Mouse (Mus musculus): Measurements from ENCODE around the gene Rab7. TPM values are rescaled to one million over a fixed set of nuclear protein-coding genes. Genes with fewer than 3 reads are reported as not detected.
A peak's percentile ranks its signal among the peaks of the same experiment; 100 is the strongest.

The Rab7 gene
- 100 to 1,000 TPM; 263 to 266 TPM for total RNA-seq (2021)
- long read RNA-seq, experiment 1, transcript Rab7-205 (6 exons, 2,159 nt) = major isoform, 269 of 322 reads
- long read RNA-seq, experiment 1, partial matches to known transcripts = 9 of 322 reads
- long read RNA-seq, experiment 1, other reads (novel, unspliced or antisense) = 43 of 322 reads
- long read RNA-seq, experiment 2, transcript Rab7-205 (6 exons, 2,159 nt) = major isoform, 308 of 396 reads
- long read RNA-seq, experiment 2, partial matches to known transcripts = 16 of 396 reads
- long read RNA-seq, experiment 2, other reads (novel, unspliced or antisense) = 72 of 396 reads

GRCm38 (mm10) chr6:88044577-88045405 lies at the start of gene Rab7:
Gene Rab7 (minus strand): TSS chr6:88045270.
- peak; percentile 97 for DNase-seq (ENCODE audit: low spot score)

GRCm38 (mm10) chr6:88088971-88089370 lies 43.9 kb upstream of the Rab7 start:
- no peak for DNase-seq (ENCODE audit: low spot score)

GRCm38 (mm10) chr6:88084278-88085151 lies 39.4 kb upstream of the Rab7 start, which contains the start of gene Rpn1:
Gene Rpn1 (plus strand): TSS chr6:88084482.
- peak; percentile 98 for DNase-seq (ENCODE audit: low spot score)

GRCm38 (mm10) chr6:88083672-88084071 lies 38.6 kb upstream of the Rab7 start:
- no peak for DNase-seq (ENCODE audit: low spot score)

GRCm38 (mm10) chr6:88083095-88083494 lies 38.0 kb upstream of the Rab7 start:
- DNase-seq (ENCODE audit: low spot score) = no peak

GRCm38 (mm10) chr6:88075960-88076517 lies 31.0 kb upstream of the Rab7 start:
- no peak for DNase-seq (ENCODE audit: low spot score)

- DNase-seq (ENCODE audit: low spot score) = peak; percentile 96
Measured at GRCm38 (mm10) chr6:88074752-88075554, 29.9 kb upstream of the Rab7 start.

GRCm38 (mm10) chr6:88071216-88071615 lies 26.1 kb upstream of the Rab7 start:
- no peak for DNase-seq (ENCODE audit: low spot score)

- DNase-seq (ENCODE audit: low spot score) = no peak
Measured at GRCm38 (mm10) chr6:88070468-88070867, 25.4 kb upstream of the Rab7 start.

GRCm38 (mm10) chr6:88068739-88069138 lies 23.7 kb upstream of the Rab7 start:
- no peak for DNase-seq (ENCODE audit: low spot score)

- no peak for DNase-seq (ENCODE audit: low spot score)
Measured at GRCm38 (mm10) chr6:88067722-88068121, 22.7 kb upstream of the Rab7 start.

GRCm38 (mm10) chr6:88065968-88066367 lies 20.9 kb upstream of the Rab7 start:
- DNase-seq (ENCODE audit: low spot score) = no peak

- no peak for DNase-seq (ENCODE audit: low spot score)
Measured at GRCm38 (mm10) chr6:88065116-88065515, 20.0 kb upstream of the Rab7 start.

GRCm38 (mm10) chr6:88064072-88064642 lies 19.1 kb upstream of the Rab7 start:
- no peak for DNase-seq (ENCODE audit: low spot score)

- peak; percentile 92 for DNase-seq (ENCODE audit: low spot score)
Measured at GRCm38 (mm10) chr6:88062398-88062797, 17.3 kb upstream of the Rab7 start.

- DNase-seq (ENCODE audit: low spot score) = no peak
Measured at GRCm38 (mm10) chr6:88061406-88061805, 16.3 kb upstream of the Rab7 start.

GRCm38 (mm10) chr6:88060602-88061001 lies 15.5 kb upstream of the Rab7 start:
- DNase-seq (ENCODE audit: low spot score) = no peak

- no peak for DNase-seq (ENCODE audit: low spot score)
Measured at GRCm38 (mm10) chr6:88059903-88060302, 14.8 kb upstream of the Rab7 start.

- DNase-seq (ENCODE audit: low spot score) = no peak
Measured at GRCm38 (mm10) chr6:88056866-88057265, 11.8 kb upstream of the Rab7 start.

- no peak for DNase-seq (ENCODE audit: low spot score)
Measured at GRCm38 (mm10) chr6:88055663-88056062, 10.6 kb upstream of the Rab7 start.

All from gastrocnemius, adult 18-20 months (tissue).